Comparison of ENCODE assay signal across 26 mouse cellular contexts in genomic region chr10:82639032-82639698, GRCm38 (mm10). TPM values are rescaled to one million over a fixed set of nuclear protein-coding genes. Genes with fewer than 3 reads are reported as not detected.
A peak's percentile ranks its signal among the peaks of the same experiment; 100 is the strongest.
DNase-seq lines count a peak whose midpoint lies in the region; ATAC-seq and TF ChIP-seq lines count a peak whose summit lies in the region.
"Had no signal": no experiment of that assay in that cellular context is flagged by ENCODE, and none has a peak within 500 bp of the region (broad histone marks: within the 10 kb centered on the region; RNA-seq: fewer than 3 reads in every experiment).

No protein-coding gene starts in this region.

- peak; percentile 52 for TF ChIP-seq CTCF in left cerebral cortex, adult 2 months (IDR thresholded peaks at IDR 0.05)

- DNase-seq in frontal cortex, postnatal 36 days (ENCODE audit: low spot score in 2 of 2): no peak
- DNase-seq in left cerebral cortex, adult 2 months (ENCODE audit: extremely low spot score in 1 of 2, low spot score in 2 of 2): peak in 1 of 2 experiments; percentile 27
- DNase-seq in left cerebral cortex, postnatal 36 days (ENCODE audit: low spot score in 2 of 2): no peak
- DNase-seq in 3T3-L1 (ENCODE audit: low read depth, low spot score): peak; percentile 27
- DNase-seq in brain, adult 2 months (ENCODE audit: low read depth, low spot score): peak; percentile 78
- DNase-seq: adrenal gland, adult 2 months; adrenal gland, postnatal 36 days; gastrocnemius, postnatal 10 days; heart, postnatal 36 days; kidney, postnatal 14 days; left cerebral cortex, postnatal 4 days; liver, embryonic 13.5 days; lung, adult 2 months; lung, postnatal 10 days; midbrain, embryonic 14.5 days; retina, postnatal 1 day had no signal

- H3K4me3 ChIP-seq in left cerebral cortex, adult 2 months: no peak overlapping the region
- H3K4me3 ChIP-seq: hindbrain, embryonic 12.5 days; liver, embryonic 13.5 days; neural tube, embryonic 15.5 days; stomach, embryonic 15.5 days had no signal

- intact Hi-C loops in left cerebral cortex, adult 2 months (cut with DNase I): loop anchor here (2.0 kb wide), 1 partner anchor 24 kb away; no protein-coding TSS in a partner anchor
- intact Hi-C loops in left cerebral cortex, postnatal 36 days (cut with DNase I): no loop called here

- peak; percentile 76 for ATAC-seq in frontal cortex, adult (ENCODE audit: low TSS enrichment)
- ATAC-seq: activated CD4-positive, CD25-positive, alpha-beta regulatory T cell, adult 4 months; forebrain, embryonic 14.5 days; intestine, postnatal 0 days had no signal

- H3K27ac ChIP-seq in left cerebral cortex, adult 2 months: peak overlapping the region; percentile 72
- H3K27ac ChIP-seq: hindbrain, embryonic 12.5 days; liver, embryonic 13.5 days; macrophage; neural tube, embryonic 15.5 days; stomach, embryonic 15.5 days had no signal

RNA-seq across cellular contexts. Expression of gene Tdg, which starts 9.5 kb away (rescaled TPM):
- 10 to 100 TPM; 42.7 to 50.2 TPM for total RNA-seq in left cerebral cortex, adult 2 months (2021)
- total RNA-seq in left cerebral cortex, postnatal 36 days (2021): 10 to 100 TPM; 44.4 to 52.1 TPM

RNA-seq across cellular contexts. Expression of gene 1190007I07Rik, which starts 16.1 kb away (rescaled TPM):
- 10 to 100 TPM; 16.6 to 21.0 TPM for total RNA-seq in left cerebral cortex, adult 2 months (2021)
- 10 to 100 TPM; 18.8 to 19.3 TPM for total RNA-seq in left cerebral cortex, postnatal 36 days (2021)

RNA-seq across cellular contexts. Expression of gene Glt8d2, which starts 51.3 kb away (rescaled TPM):
- total RNA-seq in left cerebral cortex, adult 2 months (2021): 10 to 100 TPM; 22.4 to 26.6 TPM
- 10 to 100 TPM; 18.2 to 20.7 TPM for total RNA-seq in left cerebral cortex, postnatal 36 days (2021)
- total RNA-seq: CH12.LX; megakaryocyte-erythroid progenitor cell, adult 5-6 weeks had no signal

RNA-seq across cellular contexts. Expression of gene Hcfc2, which starts 56.8 kb away (rescaled TPM):
- 10 to 100 TPM; 45.1 to 47.4 TPM for total RNA-seq in left cerebral cortex, adult 2 months (2021)
- 10 to 100 TPM; 36.7 to 41.2 TPM for total RNA-seq in left cerebral cortex, postnatal 36 days (2021)

Comparison
In these comparisons a context has a peak if more than half of its experiments do, and no peak if none do; other contexts are left out.
1. DNase-seq: peak in 3T3-L1 (single experiment) and brain, adult 2 months (single experiment); none in frontal cortex, postnatal 36 days (0 of 2) and left cerebral cortex, postnatal 36 days (0 of 2).